Mouse (Mus musculus) kidney, adult 2 months (tissue): ENCODE measurements at regions not wholly inside any gene's neighbourhood (a gene's known extent, or its start where the extent isn't known, plus 50 kb on each side); places are given as distances from the start of the nearest gene placed in this dataset.

ENCODE experiments used
- CTCF ChIP-seq: fragments of 200-500 bp; conservative IDR thresholded peaks from 2 replicates; pipeline ENCODE4 v1.5.1; 2011; ENCODE audit warnings: low read depth, mild to moderate bottlenecking, control low read depth, low read length, moderate library complexity, mixed read lengths; ENCODE audit not compliant: insufficient read depth, insufficient read length
- POLR2A ChIP-seq: fragments of 200-500 bp; IDR thresholded peaks from one replicate; pipeline ENCODE4 v1.6.1; 2011; ENCODE audit warnings: low read depth, low read length, control low read depth

- no peak for TF ChIP-seq POLR2A
- TF ChIP-seq CTCF, result no peak
These were observed 158.0 kb downstream of the Kcna5 start for GRCm38 (mm10) chr6:126377216-126377615.
